In genomic region chr13:24936772-24937107, GRCm38 (mm10) we compare ENCODE assay signal across 8 mouse cellular contexts. TPM values are rescaled to one million over a fixed set of nuclear protein-coding genes. Genes with fewer than 3 reads are reported as not detected.
DNase-seq lines count a peak whose midpoint lies in the region; ATAC-seq and TF ChIP-seq lines count a peak whose summit lies in the region.

No protein-coding gene starts in this region.

- H3K27me3 ChIP-seq in kidney, embryonic 14.5 days (ENCODE audit: control insufficient read depth, insufficient read depth, low read length), result no peaks in the 10 kb centered on the region
- no peaks in the 10 kb centered on the region for H3K27me3 ChIP-seq in hindbrain, embryonic 14.5 days (ENCODE audit: control insufficient read depth, insufficient read depth, low read length)
- H3K27me3 ChIP-seq in midbrain, embryonic 14.5 days (ENCODE audit: control insufficient read depth, insufficient read depth, low read length), result no peaks in the 10 kb centered on the region

- H3K9ac ChIP-seq in kidney, embryonic 14.5 days (ENCODE audit: low read depth, low read length), result peak overlapping the region; percentile 93; the same call in 1 of the 2 replicates
- H3K9ac ChIP-seq in hindbrain, embryonic 14.5 days, result peak overlapping the region; percentile 90
- peak overlapping the region; percentile 92 for H3K9ac ChIP-seq in midbrain, embryonic 14.5 days (replicated peaks; ENCODE audit: low read length)

- no peak overlapping the region for H3K27ac ChIP-seq in kidney, embryonic 14.5 days (ENCODE audit: low read depth, low read length)
- no peak overlapping the region for H3K27ac ChIP-seq in cortical plate, adult 2 months (ENCODE audit: insufficient read depth, low read length)
- peak overlapping the region; percentile 85 for H3K27ac ChIP-seq in hindbrain, embryonic 14.5 days
- peak overlapping the region; percentile 86; the same call in 1 of the 2 replicates for H3K27ac ChIP-seq in midbrain, embryonic 14.5 days (replicated peaks; ENCODE audit: low read depth, low read length)

- peak overlapping the region; percentile 91 for H3K4me2 ChIP-seq in kidney, embryonic 14.5 days (replicated peaks; ENCODE audit: low read depth, low read length)
- H3K4me2 ChIP-seq in hindbrain, embryonic 14.5 days (replicated peaks), result peak overlapping the region; percentile 88
- peak overlapping the region; percentile 71 for H3K4me2 ChIP-seq in midbrain, embryonic 14.5 days (ENCODE audit: low read length)

- TF ChIP-seq CTCF in cortical plate, adult 2 months (IDR thresholded peaks at IDR 0.05; ENCODE audit: extremely low read depth, insufficient read depth, low read length), result no peak

- no peak for DNase-seq in kidney, adult 11 months
- no peak for DNase-seq in hindbrain, embryonic 14.5 days (ENCODE audit: low spot score)
- DNase-seq in midbrain, embryonic 14.5 days, result no peak
- DNase-seq in retina, postnatal 1 day, result no peak
- DNase-seq in left cerebral cortex, adult 11 months (ENCODE audit: low spot score), result no peak
- DNase-seq in gastrocnemius, postnatal 10 days, result no peak

- peak; percentile 18 for ATAC-seq in kidney, embryonic 14.5 days (ENCODE audit: low FRiP score, low TSS enrichment)
- peak; percentile 61; the same call in 1 of the 2 replicates for ATAC-seq in hindbrain, embryonic 14.5 days (ENCODE audit: low FRiP score)
- ATAC-seq in midbrain, embryonic 14.5 days (ENCODE audit: low FRiP score, low TSS enrichment), result no peak

- WGBS in kidney, embryonic 14.5 days, result 29% methylated on average over 5 of the region's 5 CpGs
- WGBS in hindbrain, embryonic 14.5 days, result 43% methylated on average over 5 of the region's 5 CpGs
- 54% methylated on average over 5 of the region's 5 CpGs for WGBS in midbrain, embryonic 14.5 days

- H3K36me3 ChIP-seq in kidney, embryonic 14.5 days (ENCODE audit: control insufficient read depth, insufficient read depth, low read length), result no peaks in the 10 kb centered on the region
- no peaks in the 10 kb centered on the region for H3K36me3 ChIP-seq in hindbrain, embryonic 14.5 days (replicated peaks; ENCODE audit: control insufficient read depth, insufficient read depth)
- H3K36me3 ChIP-seq in midbrain, embryonic 14.5 days (ENCODE audit: control insufficient read depth, insufficient read depth, low read length), result no peaks in the 10 kb centered on the region

- 0 out of 2 replicates have a peak, but pooled peaks cover 8% of the 10 kb centered on the region for H3K4me1 ChIP-seq in kidney, embryonic 14.5 days (ENCODE audit: control insufficient read depth, insufficient read depth, low read length)
- peaks cover 5% of the 10 kb centered on the region; the same call in 1 of the 2 replicates for H3K4me1 ChIP-seq in cortical plate, adult 2 months (ENCODE audit: control insufficient read depth, insufficient read depth, low read length)
- H3K4me1 ChIP-seq in hindbrain, embryonic 14.5 days (replicated peaks; ENCODE audit: control insufficient read depth, insufficient read depth, low read length), result peaks cover 8% of the 10 kb centered on the region; the same call in 1 of the 2 replicates
- H3K4me1 ChIP-seq in midbrain, embryonic 14.5 days (ENCODE audit: control insufficient read depth, insufficient read depth, low read length), result peaks cover 18% of the 10 kb centered on the region; the same call in 1 of the 2 replicates

- no peaks in the 10 kb centered on the region for H3K9me3 ChIP-seq in kidney, embryonic 14.5 days (ENCODE audit: control insufficient read depth, low read length)
- H3K9me3 ChIP-seq in hindbrain, embryonic 14.5 days (ENCODE audit: control insufficient read depth, low read length), result no peaks in the 10 kb centered on the region
- no peaks in the 10 kb centered on the region for H3K9me3 ChIP-seq in midbrain, embryonic 14.5 days (ENCODE audit: control insufficient read depth, low read length)

- H3K4me3 ChIP-seq in kidney, embryonic 14.5 days (ENCODE audit: low read length), result peak overlapping the region; percentile 89
- H3K4me3 ChIP-seq in cortical plate, adult 2 months (ENCODE audit: insufficient read depth, low read length), result peak overlapping the region; percentile 88
- peak overlapping the region; percentile 96 for H3K4me3 ChIP-seq in hindbrain, embryonic 14.5 days (replicated peaks; ENCODE audit: low read length)
- H3K4me3 ChIP-seq in midbrain, embryonic 14.5 days (replicated peaks; ENCODE audit: low read depth, low read length), result peak overlapping the region; percentile 88

- TF ChIP-seq POLR2A in cortical plate, adult 2 months (IDR thresholded peaks at IDR 0.05; ENCODE audit: extremely low read depth, insufficient read depth, low read length), result no peak

RNA-seq across cellular contexts. Expression of gene Aldh5a1, which starts 0.7 kb away (rescaled TPM):
- 8.4 and 8.7 TPM in 2 replicates for polyA plus RNA-seq in kidney, embryonic 14.5 days (2014; fragmentation: Nextera tagmentation; extraction: Ambion mirVana)
- polyA plus RNA-seq in cortical plate, adult 2 months (2012; rRNA removed), result 39.0 TPM in 2 replicates
- 15.8 and 16.5 TPM in 2 replicates for polyA plus RNA-seq in hindbrain, embryonic 14.5 days (2014; fragmentation: Nextera tagmentation; extraction: Ambion mirVana)
- 12.1 and 16.5 TPM in 2 replicates for polyA plus RNA-seq in midbrain, embryonic 14.5 days (2014; fragmentation: Nextera tagmentation; extraction: Ambion mirVana)
- 1 to 10 TPM; 3.0 to 3.3 TPM for total RNA-seq in gastrocnemius, postnatal 10 days (2021)

RNA-seq across cellular contexts. Expression of gene Gpld1, which starts 6.2 kb away (rescaled TPM):
- polyA plus RNA-seq in kidney, embryonic 14.5 days (2014; fragmentation: Nextera tagmentation; extraction: Ambion mirVana), result 0.39 and 0.74 TPM in 2 replicates
- 21.7 and 22.6 TPM in 2 replicates for polyA plus RNA-seq in cortical plate, adult 2 months (2012; rRNA removed)
- 2.8 and 3.8 TPM in 2 replicates for polyA plus RNA-seq in hindbrain, embryonic 14.5 days (2014; fragmentation: Nextera tagmentation; extraction: Ambion mirVana)
- polyA plus RNA-seq in midbrain, embryonic 14.5 days (2014; fragmentation: Nextera tagmentation; extraction: Ambion mirVana), result 1.3 and 1.5 TPM in 2 replicates
- total RNA-seq in gastrocnemius, postnatal 10 days (2021), result under 1 TPM; 0.40 to 0.54 TPM

Comparison
In these comparisons a context has a peak if more than half of its experiments do, and no peak if none do; other contexts are left out.
1. H3K27ac ChIP-seq: peak in hindbrain, embryonic 14.5 days (single experiment) and midbrain, embryonic 14.5 days (single experiment); none in kidney, embryonic 14.5 days (single experiment) and cortical plate, adult 2 months (single experiment).
2. Peak in every context shown above with its lines, with median percentiles within 50 percentile points of each other: H3K4me2 ChIP-seq, H3K4me3 ChIP-seq and H3K9ac ChIP-seq.